Mouse (Mus musculus) spleen, adult 2 months (tissue): ENCODE measurements around the gene A030014E15Rik. TPM values are rescaled to one million over a fixed set of nuclear protein-coding genes. Genes with fewer than 3 reads are reported as not detected.
"Not testable (repeated sequence)": the region's sequence is repeated elsewhere in the genome, so short reads cannot be mapped to it uniquely, and the experiment has no call there.

Experiments
- DNase-seq, 2 experiments: peaks; one replicate each; pipeline versions ENCODE4 v3.0.0 to v3.0.0-alpha.2; 2012 to 2021; ENCODE audit warnings: low spot score in 2 of 2, low read depth in 1 of 2
- H3K27ac ChIP-seq: fragments of 200-500 bp; 2 replicates; pipeline ENCODE4 v1.5.1; 2012; ENCODE audit warnings: low read length, inconsistent platforms; ENCODE audit not compliant: insufficient read depth
- H3K27me3 ChIP-seq: fragments of 200-500 bp; 2 replicates; pipeline ENCODE4 v1.6.1; 2012; ENCODE audit warnings: mild to moderate bottlenecking, moderate library complexity, low read length, inconsistent platforms; ENCODE audit not compliant: control insufficient read depth, insufficient read depth
- H3K36me3 ChIP-seq: fragments of 200-500 bp; 2 replicates; pipeline ENCODE4 v1.6.1; 2012; ENCODE audit warnings: mild to moderate bottlenecking, low read length, inconsistent platforms; ENCODE audit not compliant: control insufficient read depth, insufficient read depth
- H3K4me1 ChIP-seq: fragments of 200-500 bp; 2 replicates; pipeline ENCODE4 v1.6.1; 2011; ENCODE audit warnings: inconsistent platforms; ENCODE audit not compliant: control insufficient read depth, insufficient read depth, insufficient read length
- H3K4me3 ChIP-seq: fragments of 200-500 bp; 2 replicates; pipeline ENCODE4 v1.5.1; 2011; ENCODE audit warnings: mild to moderate bottlenecking, inconsistent platforms; ENCODE audit not compliant: insufficient read depth, insufficient read length; ENCODE audit errors: extremely low read depth
- CTCF ChIP-seq: fragments of 200-500 bp; IDR thresholded peaks from 2 replicates; pipeline ENCODE4 v1.5.1; 2011; ENCODE audit warnings: mild to moderate bottlenecking, inconsistent platforms; ENCODE audit not compliant: insufficient read depth, insufficient read length, insufficient replicate concordance; ENCODE audit errors: extremely low read depth
- POLR2A ChIP-seq: fragments of 200-500 bp; IDR thresholded peaks from 2 replicates; pipeline ENCODE4 v1.6.1; 2011; ENCODE audit warnings: low read depth, low read length, inconsistent platforms
- WGBS: fragments of 180-500 bp; shearing (Covaris S2); methylation state at CpG from one replicate; pipeline ENCODE4 v1.1.7; 2018; 5-methylcytosine and 5-hydroxymethylcytosine counted together
- polyA plus RNA-seq: library from polyadenylated mRNA; depleted of rRNA; stranded (reverse); fragments of >200 nt; gene quantifications from 2 replicates; pipeline ENCODE4 v1.2.3, GENCODE M21; 2012

The A030014E15Rik gene
- polyA plus RNA-seq, 1 experiment: not detected

GRCm38 (mm10) chr1:82948601-82949000, 23.9 kb downstream of the A030014E15Rik start:
- no peak for DNase-seq
- Histone ChIP-seq H3K27ac (no peak overlapping the region), H3K36me3 (no peaks in the 10 kb centered on the region), H3K4me1 (no peaks in the 10 kb centered on the region), H3K4me3 (no peak overlapping the region), H3K27me3 (no peaks in the 10 kb centered on the region)
- 87% methylated on average over 2 of the region's 2 CpGs for WGBS
- TF ChIP-seq CTCF (no peak), POLR2A (no peak)

GRCm38 (mm10) chr1:82955913-82956312, 31.2 kb downstream of the A030014E15Rik start, which contains the start of gene Gm7544:
TSS of gene Gm7544 (minus strand) at chr1:82956013.
- not testable (repeated sequence) for H3K27ac ChIP-seq, DNase-seq, H3K36me3 ChIP-seq, H3K4me3 ChIP-seq, H3K27me3 ChIP-seq, H3K4me1 ChIP-seq

- Histone ChIP-seq H3K27ac (no peak within 1 kb of the TSS), H3K36me3 (no peaks in the 10 kb centered on the region), H3K4me1 (no peaks in the 10 kb centered on the region), H3K27me3 (no peaks in the 10 kb centered on the region), H3K4me3 (no peak within 1 kb of the TSS)
- no peak for DNase-seq
- no peak for TF ChIP-seq POLR2A
- TF ChIP-seq CTCF: no peak
- WGBS: 91% methylated on average over 11 of the region's 11 CpGs
Observed at GRCm38 (mm10) chr1:82959870-82960385, 35.2 kb downstream of the A030014E15Rik start, which contains the start of gene Gm47955. TSS of gene Gm47955 (plus strand) at chr1:82960286.

- WGBS: 80% methylated on average over 3 of the region's 3 CpGs
- H3K4me1 ChIP-seq: no peaks in the 10 kb centered on the region
- DNase-seq: no peak
- no peaks in the 10 kb centered on the region for H3K27me3 ChIP-seq
- no peak overlapping the region for H3K27ac ChIP-seq
- H3K4me3 ChIP-seq: no peak overlapping the region
- no peaks in the 10 kb centered on the region for H3K36me3 ChIP-seq
- TF ChIP-seq CTCF: no peak
- no peak for TF ChIP-seq POLR2A
Observed at GRCm38 (mm10) chr1:82966413-82966812, 41.7 kb downstream of the A030014E15Rik start.

GRCm38 (mm10) chr1:82972046-82972445, 47.3 kb downstream of the A030014E15Rik start:
- Histone ChIP-seq H3K4me1 (no peaks in the 10 kb centered on the region; the same call in 1 of the 2 replicates), H3K36me3 (no peaks in the 10 kb centered on the region), H3K4me3 (no peak overlapping the region), H3K27ac (no peak overlapping the region), H3K27me3 (no peaks in the 10 kb centered on the region)
- 48% methylated on average over 4 of the region's 4 CpGs for WGBS
- TF ChIP-seq POLR2A (no peak), CTCF (no peak)
- no peak for DNase-seq

GRCm38 (mm10) chr1:82973244-82973643, 48.5 kb downstream of the A030014E15Rik start:
- no peak overlapping the region for H3K4me3 ChIP-seq
- TF ChIP-seq CTCF (no peak), POLR2A (no peak)
- no peaks in the 10 kb centered on the region; the same call in 1 of the 2 replicates for H3K4me1 ChIP-seq
- no peaks in the 10 kb centered on the region for H3K36me3 ChIP-seq
- no peak for DNase-seq
- H3K27me3 ChIP-seq: no peaks in the 10 kb centered on the region
- 88% methylated on average over 1 of the region's 1 CpGs for WGBS
- H3K27ac ChIP-seq: peak overlapping the region; percentile 8; the same call in 1 of the 2 replicates

- WGBS: 46% methylated on average over 6 of the region's 6 CpGs
- peak in 1 of 2 experiments; percentile 37 for DNase-seq
- Histone ChIP-seq H3K36me3 (no peaks in the 10 kb centered on the region), H3K4me1 (no peaks in the 10 kb centered on the region; the same call in 1 of the 2 replicates), H3K27me3 (no peaks in the 10 kb centered on the region), H3K27ac (peak overlapping the region; percentile 62; the same call in 1 of the 2 replicates), H3K4me3 (no peak overlapping the region)
- TF ChIP-seq CTCF: no peak
- no peak for TF ChIP-seq POLR2A
Observed at GRCm38 (mm10) chr1:82973901-82974300, 49.2 kb downstream of the A030014E15Rik start.
